Mouse (Mus musculus) neural tube, embryonic 14.5 days (tissue): ENCODE data around the gene Nol4l. TPM values are rescaled to one million over a fixed set of nuclear protein-coding genes. Genes with fewer than 3 reads are reported as not detected.

Source experiments
- ATAC-seq: fragments of 200-750 bp; cut with Nextera tagmentation; 2 replicates; pipeline ENCODE4 v1.8.0; 2017; ENCODE audit warnings: low read depth, mild to moderate bottlenecking, moderate TSS enrichment, moderate library complexity
- H3K27ac ChIP-seq: fragments of 300-500 bp; sonication (generic); 2 replicates; pipeline ENCODE4 v1.5.1; 2014; ENCODE audit warnings: low read depth, mild to moderate bottlenecking, control low read depth, low read length, moderate library complexity, mixed read lengths
- H3K27me3 ChIP-seq: fragments of 300-500 bp; sonication (generic); 2 replicates; pipeline ENCODE4 v1.6.1; 2014; ENCODE audit warnings: low read length; ENCODE audit not compliant: control insufficient read depth, insufficient read depth
- H3K36me3 ChIP-seq: fragments of 300-500 bp; sonication (generic); 2 replicates; pipeline ENCODE4 v1.6.1; 2014; ENCODE audit warnings: low read length, mixed read lengths; ENCODE audit not compliant: control insufficient read depth, insufficient read depth
- H3K4me1 ChIP-seq: fragments of 300-500 bp; sonication (generic); 2 replicates; pipeline ENCODE4 v1.6.1; 2014; ENCODE audit warnings: low read length; ENCODE audit not compliant: control insufficient read depth, insufficient read depth
- H3K4me2 ChIP-seq: fragments of 300-500 bp; sonication (generic); 2 replicates; pipeline ENCODE4 v1.6.1; 2014; ENCODE audit warnings: mild to moderate bottlenecking, low read depth, low read length, control low read depth
- H3K4me3 ChIP-seq: fragments of 300-500 bp; sonication (generic); 2 replicates; pipeline ENCODE4 v1.5.1; 2014; ENCODE audit warnings: low read depth, low read length, control low read depth, mixed read lengths
- H3K9ac ChIP-seq: fragments of 300-500 bp; sonication (generic); replicated peaks from 2 replicates; pipeline ENCODE4 v1.6.1; 2014; ENCODE audit warnings: low read depth, mild to moderate bottlenecking, control low read depth, low read length, mixed read lengths
- H3K9me3 ChIP-seq: fragments of 300-500 bp; sonication (generic); 2 replicates; pipeline ENCODE4 v1.6.1; 2016; ENCODE audit warnings: low read length; ENCODE audit not compliant: control insufficient read depth
- WGBS: fragments of 180-500 bp; shearing (Covaris S2); extraction: QIAGEN DNeasy Blood & Tissue Kit; methylation state at CpG from one replicate; pipeline ENCODE4 v1.1.7; 2014; 5-methylcytosine and 5-hydroxymethylcytosine counted together
- polyA plus RNA-seq: library from polyadenylated mRNA; unstranded; fragments of >200 nt; fragmentation: Nextera tagmentation; extraction: Ambion mirVana; gene quantifications from 2 replicates; pipeline ENCODE4 v1.2.1, GENCODE M21; 2014

Nol4l gene
- polyA plus RNA-seq, 1 experiment from 2014 or later = 44.4 TPM

- no peak overlapping the region for H3K27ac ChIP-seq
- H3K9ac ChIP-seq = no peak overlapping the region
- ATAC-seq = no peak
- H3K4me3 ChIP-seq = no peak overlapping the region
- no peaks in the 10 kb centered on the region for H3K4me1 ChIP-seq
- no peaks in the 10 kb centered on the region for H3K27me3 ChIP-seq
- H3K36me3 ChIP-seq = no peaks in the 10 kb centered on the region
- WGBS = 80% methylated on average over 9 of the region's 9 CpGs
- H3K4me2 ChIP-seq = no peak overlapping the region
- no peaks in the 10 kb centered on the region for H3K9me3 ChIP-seq
These were observed 9.7 kb downstream of the Nol4l start for GRCm38 (mm10) chr2:153520057-153520456.

- Histone ChIP-seq H3K4me1 (peaks cover 3% of the 10 kb centered on the region; the same call in 1 of the 2 replicates), H3K9me3 (no peaks in the 10 kb centered on the region), H3K27me3 (no peaks in the 10 kb centered on the region), H3K36me3 (no peaks in the 10 kb centered on the region), H3K4me2 (no peak overlapping the region), H3K4me3 (no peak overlapping the region), H3K27ac (no peak overlapping the region), H3K9ac (no peak overlapping the region)
- 55% methylated on average over 4 of the region's 4 CpGs for WGBS
- ATAC-seq = no peak
These were observed 12.8 kb downstream of the Nol4l start for GRCm38 (mm10) chr2:153516961-153517360.

- Histone ChIP-seq H3K27me3 (no peaks in the 10 kb centered on the region), H3K9ac (no peak overlapping the region), H3K9me3 (no peaks in the 10 kb centered on the region), H3K4me2 (no peak overlapping the region), H3K4me3 (no peak overlapping the region), H3K36me3 (no peaks in the 10 kb centered on the region), H3K27ac (no peak overlapping the region), H3K4me1 (peaks cover 3% of the 10 kb centered on the region; the same call in 1 of the 2 replicates)
- ATAC-seq = no peak
- WGBS = 91% methylated on average over 6 of the region's 6 CpGs
These were observed 14.2 kb downstream of the Nol4l start for GRCm38 (mm10) chr2:153515582-153515981.

- ATAC-seq = no peak
- Histone ChIP-seq H3K9ac (no peak overlapping the region), H3K9me3 (no peaks in the 10 kb centered on the region), H3K4me1 (peaks cover 6% of the 10 kb centered on the region), H3K27ac (no peak overlapping the region), H3K4me3 (no peak overlapping the region), H3K36me3 (no peaks in the 10 kb centered on the region), H3K27me3 (no peaks in the 10 kb centered on the region), H3K4me2 (no peak overlapping the region)
- 84% methylated on average over 13 of the region's 14 CpGs for WGBS
These were observed 15.0 kb downstream of the Nol4l start for GRCm38 (mm10) chr2:153514497-153515380.

GRCm38 (mm10) chr2:153513983-153514382 is 15.8 kb downstream of the Nol4l start:
- Histone ChIP-seq H3K9me3 (no peaks in the 10 kb centered on the region), H3K4me2 (no peak overlapping the region), H3K36me3 (no peaks in the 10 kb centered on the region), H3K4me1 (peaks cover 14% of the 10 kb centered on the region), H3K9ac (no peak overlapping the region), H3K27ac (no peak overlapping the region), H3K27me3 (no peaks in the 10 kb centered on the region), H3K4me3 (no peak overlapping the region)
- WGBS = 89% methylated on average over 3 of the region's 3 CpGs
- no peak for ATAC-seq

- ATAC-seq = no peak
- no peak overlapping the region for H3K4me2 ChIP-seq
- H3K4me1 ChIP-seq = peaks cover 20% of the 10 kb centered on the region
- no peak overlapping the region for H3K4me3 ChIP-seq
- WGBS = 86% methylated on average over 14 of the region's 14 CpGs
- H3K36me3 ChIP-seq = no peaks in the 10 kb centered on the region
- no peak overlapping the region for H3K27ac ChIP-seq
- H3K27me3 ChIP-seq = no peaks in the 10 kb centered on the region
- no peaks in the 10 kb centered on the region for H3K9me3 ChIP-seq
- H3K9ac ChIP-seq = no peak overlapping the region
These were observed 17.1 kb downstream of the Nol4l start for GRCm38 (mm10) chr2:153512416-153513323.

- 32% methylated on average over 6 of the region's 6 CpGs for WGBS
- peaks cover 20% of the 10 kb centered on the region for H3K4me1 ChIP-seq
- no peak overlapping the region for H3K9ac ChIP-seq
- no peak for ATAC-seq
- H3K9me3 ChIP-seq = no peaks in the 10 kb centered on the region
- H3K36me3 ChIP-seq = no peaks in the 10 kb centered on the region
- H3K4me3 ChIP-seq = no peak overlapping the region
- no peaks in the 10 kb centered on the region for H3K27me3 ChIP-seq
- H3K4me2 ChIP-seq = no peak overlapping the region
- no peak overlapping the region for H3K27ac ChIP-seq
These were observed 18.2 kb downstream of the Nol4l start for GRCm38 (mm10) chr2:153511562-153511961.

- no peak overlapping the region for H3K4me3 ChIP-seq
- WGBS = 83% methylated on average over 8 of the region's 8 CpGs
- H3K4me1 ChIP-seq = peaks cover 20% of the 10 kb centered on the region
- ATAC-seq = no peak
- H3K4me2 ChIP-seq = no peak overlapping the region
- H3K9me3 ChIP-seq = no peaks in the 10 kb centered on the region
- no peaks in the 10 kb centered on the region for H3K36me3 ChIP-seq
- H3K9ac ChIP-seq = no peak overlapping the region
- H3K27me3 ChIP-seq = no peaks in the 10 kb centered on the region
- H3K27ac ChIP-seq = no peak overlapping the region
These were observed 19.6 kb downstream of the Nol4l start for GRCm38 (mm10) chr2:153510136-153510535.
